Mouse (Mus musculus): ENCODE data around the gene Gnpnat1. TPM values are rescaled to one million over a fixed set of nuclear protein-coding genes. Genes with fewer than 3 reads are reported as not detected.
"Not testable (repeated sequence)": the region's sequence is repeated elsewhere in the genome, so short reads cannot be mapped to it uniquely, and the experiment has no call there.

Gene Gnpnat1
- 29.2 and 30.9 TPM in 2 replicates for polyA plus RNA-seq (2016; fragmentation: Nextera tagmentation; extraction: Ambion mirVana)

DNA sequence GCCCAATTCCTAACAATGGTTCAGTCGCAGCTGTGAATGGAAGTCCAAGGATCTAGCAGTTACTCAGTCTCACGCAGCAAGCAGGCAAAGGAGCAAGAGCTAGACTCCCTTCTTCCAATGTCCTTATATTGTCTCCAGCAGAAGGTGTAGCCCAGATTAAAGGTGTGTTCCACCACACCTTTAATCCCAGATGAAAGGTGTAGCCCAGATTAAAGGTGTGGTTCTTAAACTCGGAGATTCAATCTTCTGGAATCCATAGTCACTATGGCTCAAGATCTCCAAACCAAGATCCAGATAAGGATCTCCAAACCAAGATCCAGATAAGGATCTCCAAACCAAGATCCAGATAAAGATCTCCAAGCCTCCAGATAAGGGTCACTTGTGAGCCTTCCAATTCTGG lies at the start of gene Gnpnat1:
Gene Gnpnat1, minus strand, starts transcription at position 101 of the 400 bp plus-strand sequence.
- not testable (repeated sequence) for H3K27me3 ChIP-seq (replicated peaks); H3K27ac ChIP-seq; H3K4me3 ChIP-seq; H3K4me2 ChIP-seq (replicated peaks); ATAC-seq (ENCODE audit: low FRiP score, low read depth); H3K36me3 ChIP-seq; H3K9ac ChIP-seq; H3K9me3 ChIP-seq; H3K4me1 ChIP-seq
- WGBS = 81% methylated on average over 2 of the region's 3 CpGs

- Histone ChIP-seq H3K4me3 (no peak overlapping the region), H3K4me1 (peaks cover 21% of the 10 kb centered on the region; the same call in 1 of the 2 replicates), H3K36me3 (no peaks in the 10 kb centered on the region), H3K9ac (no peak overlapping the region), H3K27me3 (replicated peaks) (no peaks in the 10 kb centered on the region), H3K27ac (no peak overlapping the region), H3K4me2 (replicated peaks) (no peak overlapping the region), H3K9me3 (no peaks in the 10 kb centered on the region)
- ATAC-seq (ENCODE audit: low FRiP score, low read depth) = no peak
- WGBS = 71% methylated on average over 5 of the region's 5 CpGs
Observed at GRCm38 (mm10) chr14:45453538-45454233, 49.0 kb upstream of the Gnpnat1 start.

DNA sequence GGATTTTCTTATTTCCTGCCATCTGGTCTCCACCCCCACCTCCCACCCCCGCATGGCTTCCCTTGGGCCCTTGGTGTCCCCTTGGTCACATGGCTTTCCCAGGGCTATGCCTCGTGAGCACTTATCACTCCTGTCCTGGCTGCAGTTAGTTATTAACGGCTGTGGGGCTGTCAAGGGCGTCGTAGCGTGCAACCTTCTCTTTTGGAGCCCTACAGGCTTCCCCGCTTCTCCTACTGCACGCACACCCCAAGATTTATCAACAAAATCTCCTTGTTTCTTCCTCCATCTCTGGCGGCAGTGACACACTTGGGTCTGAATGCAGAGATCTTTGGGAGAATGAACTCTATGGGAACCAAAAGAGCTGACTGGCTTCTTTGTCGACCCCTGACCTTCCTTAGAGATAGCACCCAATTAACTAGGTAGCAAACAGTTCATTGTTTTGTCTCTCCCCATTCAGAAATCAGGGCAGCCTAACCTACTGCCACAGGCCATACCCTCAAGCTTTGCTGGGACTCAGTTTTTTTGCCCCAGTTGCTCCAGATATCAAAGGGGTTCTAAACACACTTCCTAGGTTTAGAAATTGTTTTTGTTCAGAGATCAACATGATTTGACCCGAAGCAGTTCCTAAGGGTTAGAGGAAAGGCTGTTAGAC lies 48.3 kb upstream of the Gnpnat1 start:
- Histone ChIP-seq H3K4me3 (no peak overlapping the region), H3K27me3 (replicated peaks) (no peaks in the 10 kb centered on the region), H3K4me1 (peaks cover 21% of the 10 kb centered on the region; the same call in 1 of the 2 replicates), H3K9ac (no peak overlapping the region), H3K36me3 (no peaks in the 10 kb centered on the region), H3K4me2 (replicated peaks) (no peak overlapping the region), H3K9me3 (no peaks in the 10 kb centered on the region), H3K27ac (no peak overlapping the region)
- ATAC-seq (ENCODE audit: low FRiP score, low read depth) = 0 out of 2 replicates have a peak, but pooled peaks have one; percentile 37
- 31% methylated on average over 11 of the region's 11 CpGs for WGBS

- Histone ChIP-seq H3K4me1 (peaks cover 21% of the 10 kb centered on the region; the same call in 1 of the 2 replicates), H3K9ac (no peak overlapping the region), H3K4me3 (no peak overlapping the region), H3K9me3 (no peaks in the 10 kb centered on the region), H3K4me2 (replicated peaks) (no peak overlapping the region), H3K27ac (no peak overlapping the region), H3K27me3 (replicated peaks) (no peaks in the 10 kb centered on the region), H3K36me3 (no peaks in the 10 kb centered on the region)
- WGBS = 60% methylated on average over 4 of the region's 4 CpGs
- ATAC-seq (ENCODE audit: low FRiP score, low read depth) = no peak
Observed at GRCm38 (mm10) chr14:45452148-45452547, 47.4 kb upstream of the Gnpnat1 start.

DNA sequence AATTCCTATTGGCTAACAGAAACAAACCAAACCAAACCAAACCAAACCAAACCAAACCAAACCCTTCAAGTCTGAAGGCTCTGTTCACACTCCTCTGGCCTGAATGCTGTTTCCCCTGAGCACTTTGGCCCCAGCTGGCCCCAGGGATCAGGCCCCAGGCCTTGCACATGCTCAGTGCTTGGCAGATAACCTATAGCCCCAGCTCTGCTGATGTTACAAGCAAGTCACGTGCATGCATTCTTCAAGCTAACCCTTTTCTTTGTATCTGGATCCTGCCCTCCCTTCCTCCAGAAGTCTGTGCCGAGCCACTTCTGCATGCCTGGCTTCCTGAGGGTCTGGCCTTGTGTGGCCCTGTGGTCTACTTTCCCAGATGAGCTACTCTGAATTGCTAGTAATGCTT lies 46.4 kb upstream of the Gnpnat1 start:
- H3K9ac ChIP-seq = no peak overlapping the region
- H3K9me3 ChIP-seq = no peaks in the 10 kb centered on the region
- H3K36me3 ChIP-seq = no peaks in the 10 kb centered on the region
- ATAC-seq (ENCODE audit: low FRiP score, low read depth) = no peak
- H3K27ac ChIP-seq = no peak overlapping the region
- no peaks in the 10 kb centered on the region for H3K27me3 ChIP-seq (replicated peaks)
- WGBS = 32% methylated on average over 2 of the region's 2 CpGs
- no peak overlapping the region for H3K4me2 ChIP-seq (replicated peaks)
- no peak overlapping the region for H3K4me3 ChIP-seq
- peaks cover 18% of the 10 kb centered on the region; the same call in 1 of the 2 replicates for H3K4me1 ChIP-seq

GRCm38 (mm10) chr14:45446777-45447176 lies 42.1 kb upstream of the Gnpnat1 start:
- ATAC-seq (ENCODE audit: low FRiP score, low read depth) = no peak
- no peaks in the 10 kb centered on the region for H3K27me3 ChIP-seq (replicated peaks)
- H3K4me3 ChIP-seq = no peak overlapping the region
- whole genome bisulfite sequencing = 72% methylated on average over 3 of the region's 3 CpGs
- no peak overlapping the region for H3K27ac ChIP-seq
- H3K4me2 ChIP-seq (replicated peaks) = no peak overlapping the region
- H3K4me1 ChIP-seq = 0 out of 2 replicates have a peak, but pooled peaks cover under 1% of the 10 kb centered on the region
- H3K9ac ChIP-seq = no peak overlapping the region
- H3K36me3 ChIP-seq = no peaks in the 10 kb centered on the region
- H3K9me3 ChIP-seq = no peaks in the 10 kb centered on the region

GRCm38 (mm10) chr14:45445445-45445844 lies 40.7 kb upstream of the Gnpnat1 start:
- no peak overlapping the region for H3K9ac ChIP-seq
- 66% methylated on average over 12 of the region's 12 CpGs for WGBS
- no peak overlapping the region for H3K27ac ChIP-seq
- H3K4me1 ChIP-seq = no peaks in the 10 kb centered on the region
- H3K4me3 ChIP-seq = no peak overlapping the region
- no peaks in the 10 kb centered on the region for H3K27me3 ChIP-seq (replicated peaks)
- no peak for ATAC-seq (ENCODE audit: low FRiP score, low read depth)
- H3K4me2 ChIP-seq (replicated peaks) = no peak overlapping the region
- H3K9me3 ChIP-seq = no peaks in the 10 kb centered on the region
- H3K36me3 ChIP-seq = no peaks in the 10 kb centered on the region

- Histone ChIP-seq H3K27me3 (replicated peaks) (no peaks in the 10 kb centered on the region), H3K9me3 (no peaks in the 10 kb centered on the region), H3K4me3 (no peak overlapping the region), H3K27ac (no peak overlapping the region), H3K36me3 (no peaks in the 10 kb centered on the region), H3K9ac (no peak overlapping the region), H3K4me1 (no peaks in the 10 kb centered on the region), H3K4me2 (replicated peaks) (no peak overlapping the region)
- no peak for ATAC-seq (ENCODE audit: low FRiP score, low read depth)
- 45% methylated on average over 7 of the region's 7 CpGs for whole genome bisulfite sequencing
Observed at GRCm38 (mm10) chr14:45444870-45445269, 40.2 kb upstream of the Gnpnat1 start.

- 56% methylated on average over 12 of the region's 12 CpGs for WGBS
Observed at GRCm38 (mm10) chr14:45442781-45443560, 38.3 kb upstream of the Gnpnat1 start.

DNA sequence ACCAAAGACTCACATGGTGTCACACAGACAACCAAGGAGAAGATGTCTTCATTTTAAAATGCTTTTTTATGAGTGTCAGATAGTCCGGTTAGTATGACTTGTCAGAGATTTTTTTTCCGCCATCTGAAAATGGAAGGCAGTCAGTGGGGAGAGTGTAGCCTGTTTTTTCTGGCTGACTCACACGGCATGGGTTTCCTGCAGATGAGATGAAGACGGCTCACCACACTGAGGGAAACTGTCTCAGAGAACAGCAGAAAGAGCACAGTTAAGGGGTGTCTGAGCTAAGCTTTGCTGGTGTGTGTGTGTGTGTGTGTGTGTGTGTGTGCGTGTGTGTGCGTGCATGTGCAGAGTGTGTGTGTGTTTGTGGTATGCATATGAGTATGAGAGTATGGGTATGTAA lies 36.6 kb upstream of the Gnpnat1 start:
- no peaks in the 10 kb centered on the region for H3K9me3 ChIP-seq
- H3K4me1 ChIP-seq = no peaks in the 10 kb centered on the region
- 83% methylated on average over 6 of the region's 6 CpGs for WGBS
- H3K36me3 ChIP-seq = no peaks in the 10 kb centered on the region
- no peak overlapping the region for H3K4me3 ChIP-seq
- H3K4me2 ChIP-seq (replicated peaks) = no peak overlapping the region
- no peaks in the 10 kb centered on the region for H3K27me3 ChIP-seq (replicated peaks)
- H3K27ac ChIP-seq = no peak overlapping the region
- ATAC-seq (ENCODE audit: low FRiP score, low read depth) = no peak
- no peak overlapping the region for H3K9ac ChIP-seq

More at GRCm38 (mm10) chr14:45442781-45443560, 38.3 kb upstream of the Gnpnat1 start:
- no peak overlapping the region for H3K4me3 ChIP-seq
- ATAC-seq (ENCODE audit: low FRiP score, low read depth) = no peak
- no peak overlapping the region for H3K4me2 ChIP-seq (replicated peaks)
- H3K9ac ChIP-seq = no peak overlapping the region
- no peak overlapping the region for H3K27ac ChIP-seq
- H3K36me3 ChIP-seq = no peaks in the 10 kb centered on the region
- no peaks in the 10 kb centered on the region for H3K4me1 ChIP-seq
- no peaks in the 10 kb centered on the region for H3K9me3 ChIP-seq
- no peaks in the 10 kb centered on the region for H3K27me3 ChIP-seq (replicated peaks)

GRCm38 (mm10) chr14:45439387-45439786 lies 34.7 kb upstream of the Gnpnat1 start:
- WGBS = 70% methylated on average over 9 of the region's 9 CpGs
- ATAC-seq (ENCODE audit: low FRiP score, low read depth) = no peak
- no peaks in the 10 kb centered on the region for H3K9me3 ChIP-seq
- H3K9ac ChIP-seq = no peak overlapping the region
- no peak overlapping the region for H3K4me3 ChIP-seq
- H3K27me3 ChIP-seq (replicated peaks) = no peaks in the 10 kb centered on the region
- no peak overlapping the region for H3K27ac ChIP-seq
- no peaks in the 10 kb centered on the region for H3K4me1 ChIP-seq
- H3K4me2 ChIP-seq (replicated peaks) = no peak overlapping the region
- H3K36me3 ChIP-seq = no peaks in the 10 kb centered on the region

DNA sequence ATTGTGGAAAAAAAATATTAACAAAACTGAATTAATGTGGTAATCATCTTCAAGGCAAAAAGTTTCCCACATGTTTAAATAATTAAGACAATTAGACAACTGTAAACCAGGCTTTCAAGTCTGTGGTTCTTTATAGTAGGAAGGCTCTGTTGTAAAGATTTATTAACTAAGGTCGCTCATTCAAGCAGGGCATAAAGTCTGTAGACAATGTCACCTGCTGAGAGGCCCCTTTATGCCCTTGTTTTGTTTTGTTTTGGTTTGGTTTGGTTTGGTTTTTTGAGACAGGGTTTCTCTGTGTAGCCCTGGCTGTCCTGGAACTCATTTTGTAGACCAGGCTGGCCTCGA lies 34.2 kb upstream of the Gnpnat1 start:
- H3K36me3 ChIP-seq = no peaks in the 10 kb centered on the region
- H3K27me3 ChIP-seq (replicated peaks) = no peaks in the 10 kb centered on the region
- no peaks in the 10 kb centered on the region for H3K4me1 ChIP-seq
- no peak for ATAC-seq (ENCODE audit: low FRiP score, low read depth)
- H3K4me3 ChIP-seq = no peak overlapping the region
- no peak overlapping the region for H3K4me2 ChIP-seq (replicated peaks)
- no peak overlapping the region for H3K9ac ChIP-seq
- WGBS = 39% methylated on average over 2 of the region's 2 CpGs
- no peaks in the 10 kb centered on the region for H3K9me3 ChIP-seq
- no peak overlapping the region for H3K27ac ChIP-seq
